Mouse (Mus musculus): ENCODE results near the gene Fgfr2. TPM values are rescaled to one million over a fixed set of nuclear protein-coding genes. Genes with fewer than 3 reads are reported as not detected.
A peak's percentile ranks its signal among the peaks of the same experiment; 100 is the strongest.

Fgfr2 gene
- polyA plus RNA-seq, 1 experiment from 2014 or later: 137 TPM

DNA sequence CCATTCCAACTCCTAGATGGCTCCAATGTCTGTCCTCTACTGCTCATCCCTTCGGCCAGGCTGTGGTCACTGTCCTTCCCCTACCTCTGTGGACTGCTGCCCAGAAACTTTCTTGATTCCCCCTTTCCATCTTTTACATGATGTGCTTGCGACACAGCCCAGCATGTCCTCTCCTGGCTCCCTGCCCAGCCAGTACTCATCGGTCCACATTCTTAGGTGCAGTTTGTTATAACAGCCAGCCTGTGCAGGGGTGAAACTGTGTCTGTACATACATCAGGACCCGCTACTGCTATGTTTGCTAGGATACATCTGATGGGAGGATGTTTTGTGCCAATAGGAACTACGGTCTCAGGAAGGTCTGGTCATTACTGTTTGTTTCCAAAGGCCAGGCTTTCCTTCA lies 2949.2 kb downstream of the Fgfr2 start:
- Histone ChIP-seq H3K9ac (no peak overlapping the region), H3K4me3 (replicated peaks) (no peak overlapping the region), H3K27me3 (no peaks in the 10 kb centered on the region), H3K36me3 (peaks cover 76% of the 10 kb centered on the region), H3K4me2 (replicated peaks) (no peak overlapping the region), H3K4me1 (peaks cover 33% of the 10 kb centered on the region), H3K9me3 (replicated peaks) (no peaks in the 10 kb centered on the region), H3K27ac (replicated peaks) (peak overlapping the region; percentile 75; the same call in 1 of the 2 replicates)
- WGBS: 70% methylated on average over 5 of the region's 5 CpGs
- ATAC-seq (ENCODE audit: insufficient number of reproducible peaks, low FRiP score, low TSS enrichment, low read depth): no peak

DNA sequence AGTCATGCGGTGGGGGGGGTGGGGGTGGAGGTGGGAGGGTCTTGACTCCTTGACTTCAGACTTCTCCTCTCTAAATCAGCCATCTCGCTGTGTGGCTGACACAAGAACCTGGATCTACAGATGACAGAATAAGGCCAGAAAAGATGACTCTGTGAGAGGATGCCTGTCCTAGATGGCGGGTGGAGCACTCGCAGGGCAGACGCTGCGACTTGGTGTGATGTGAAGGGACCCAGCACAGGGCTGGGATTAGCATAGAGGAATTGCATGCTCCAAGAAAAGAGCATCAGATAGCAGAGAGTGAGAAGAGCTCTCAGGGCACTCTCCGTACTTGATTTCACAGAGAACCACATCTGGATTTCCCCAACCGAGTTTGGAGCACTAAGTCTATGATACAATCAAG lies 2953.0 kb downstream of the Fgfr2 start:
- peaks cover 55% of the 10 kb centered on the region for H3K36me3 ChIP-seq
- H3K27ac ChIP-seq (replicated peaks): no peak overlapping the region
- no peaks in the 10 kb centered on the region for H3K9me3 ChIP-seq (replicated peaks)
- H3K4me2 ChIP-seq (replicated peaks): no peak overlapping the region
- H3K4me1 ChIP-seq: peaks cover 35% of the 10 kb centered on the region
- WGBS: 72% methylated on average over 8 of the region's 8 CpGs
- H3K27me3 ChIP-seq: no peaks in the 10 kb centered on the region
- no peak for ATAC-seq (ENCODE audit: insufficient number of reproducible peaks, low FRiP score, low TSS enrichment, low read depth)
- no peak overlapping the region for H3K9ac ChIP-seq
- H3K4me3 ChIP-seq (replicated peaks): no peak overlapping the region

DNA sequence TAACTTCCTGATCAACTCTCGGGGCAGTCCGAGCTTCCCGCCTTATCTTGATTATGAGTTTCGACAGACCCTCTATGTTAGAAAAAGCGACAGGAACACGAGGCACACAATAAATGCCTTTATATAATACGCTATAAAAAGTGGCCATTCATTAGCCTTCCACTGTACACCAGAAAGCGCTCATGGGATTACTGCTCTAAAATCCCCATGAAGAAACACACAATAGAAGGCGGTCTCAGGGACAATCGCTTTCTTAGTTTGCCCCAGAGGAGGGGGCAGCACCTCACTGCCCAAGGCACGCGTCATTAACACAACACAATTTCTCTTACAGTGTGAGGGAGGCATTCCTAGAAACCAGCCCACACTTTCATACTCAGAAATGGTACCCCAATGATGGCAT lies 2954.9 kb downstream of the Fgfr2 start:
- no peaks in the 10 kb centered on the region for H3K9me3 ChIP-seq (replicated peaks)
- H3K4me2 ChIP-seq (replicated peaks): no peak overlapping the region
- ATAC-seq (ENCODE audit: insufficient number of reproducible peaks, low FRiP score, low TSS enrichment, low read depth): no peak
- no peak overlapping the region for H3K4me3 ChIP-seq (replicated peaks)
- H3K9ac ChIP-seq: no peak overlapping the region
- H3K36me3 ChIP-seq: peaks cover 59% of the 10 kb centered on the region
- WGBS: 78% methylated on average over 12 of the region's 12 CpGs
- H3K27me3 ChIP-seq: no peaks in the 10 kb centered on the region
- H3K27ac ChIP-seq (replicated peaks): no peak overlapping the region
- peaks cover 17% of the 10 kb centered on the region for H3K4me1 ChIP-seq

GRCm38 (mm10) chr7:130167261-130167660 lies 2955.9 kb downstream of the Fgfr2 start:
- WGBS: 54% methylated on average over 5 of the region's 5 CpGs
- no peak for ATAC-seq (ENCODE audit: insufficient number of reproducible peaks, low FRiP score, low TSS enrichment, low read depth)
- Histone ChIP-seq H3K4me2 (replicated peaks) (no peak overlapping the region), H3K4me3 (replicated peaks) (no peak overlapping the region), H3K27me3 (no peaks in the 10 kb centered on the region), H3K9me3 (replicated peaks) (no peaks in the 10 kb centered on the region), H3K4me1 (peaks cover 15% of the 10 kb centered on the region; the same call in 1 of the 2 replicates), H3K36me3 (peaks cover 56% of the 10 kb centered on the region), H3K27ac (replicated peaks) (peak overlapping the region; percentile 18; the same call in 1 of the 2 replicates), H3K9ac (no peak overlapping the region)

GRCm38 (mm10) chr7:130166190-130166589 lies 2957.0 kb downstream of the Fgfr2 start:
- peaks cover 15% of the 10 kb centered on the region; the same call in 1 of the 2 replicates for H3K4me1 ChIP-seq
- no peak overlapping the region for H3K4me2 ChIP-seq (replicated peaks)
- no peaks in the 10 kb centered on the region for H3K9me3 ChIP-seq (replicated peaks)
- 0 out of 2 replicates have a peak overlapping the region, but pooled peaks have one; percentile 39 for H3K27ac ChIP-seq (replicated peaks)
- H3K9ac ChIP-seq: no peak overlapping the region
- H3K27me3 ChIP-seq: no peaks in the 10 kb centered on the region
- peaks cover 49% of the 10 kb centered on the region for H3K36me3 ChIP-seq
- ATAC-seq (ENCODE audit: insufficient number of reproducible peaks, low FRiP score, low TSS enrichment, low read depth): no peak
- no peak overlapping the region for H3K4me3 ChIP-seq (replicated peaks)
- WGBS: 52% methylated on average over 4 of the region's 4 CpGs

DNA sequence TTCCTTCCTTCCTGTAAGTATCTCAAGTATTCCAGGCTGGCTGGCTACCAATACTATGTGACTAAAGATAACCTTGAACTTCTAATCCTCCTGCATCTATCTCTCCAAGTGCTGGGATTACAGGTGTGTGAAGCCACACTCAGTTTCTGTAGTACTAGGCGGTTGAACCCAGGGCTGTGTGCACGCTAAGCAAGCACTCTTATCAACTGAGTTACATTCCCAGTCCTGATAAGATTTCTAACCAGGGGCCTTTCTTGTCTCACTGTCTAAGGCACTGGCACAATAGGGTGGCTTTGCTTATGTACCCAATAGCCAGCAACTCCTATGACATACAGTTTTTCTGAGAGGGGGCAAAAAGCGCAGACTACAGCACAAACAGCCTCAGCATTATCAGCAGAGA lies 2957.7 kb downstream of the Fgfr2 start:
- Histone ChIP-seq H3K4me1 (peaks cover 15% of the 10 kb centered on the region; the same call in 1 of the 2 replicates), H3K9ac (no peak overlapping the region), H3K27ac (replicated peaks) (peak overlapping the region; percentile 48; the same call in 1 of the 2 replicates), H3K9me3 (replicated peaks) (no peaks in the 10 kb centered on the region), H3K36me3 (peaks cover 42% of the 10 kb centered on the region), H3K4me2 (replicated peaks) (no peak overlapping the region), H3K4me3 (replicated peaks) (no peak overlapping the region), H3K27me3 (no peaks in the 10 kb centered on the region)
- no peak for ATAC-seq (ENCODE audit: insufficient number of reproducible peaks, low FRiP score, low TSS enrichment, low read depth)
- 72% methylated on average over 3 of the region's 3 CpGs for WGBS

DNA sequence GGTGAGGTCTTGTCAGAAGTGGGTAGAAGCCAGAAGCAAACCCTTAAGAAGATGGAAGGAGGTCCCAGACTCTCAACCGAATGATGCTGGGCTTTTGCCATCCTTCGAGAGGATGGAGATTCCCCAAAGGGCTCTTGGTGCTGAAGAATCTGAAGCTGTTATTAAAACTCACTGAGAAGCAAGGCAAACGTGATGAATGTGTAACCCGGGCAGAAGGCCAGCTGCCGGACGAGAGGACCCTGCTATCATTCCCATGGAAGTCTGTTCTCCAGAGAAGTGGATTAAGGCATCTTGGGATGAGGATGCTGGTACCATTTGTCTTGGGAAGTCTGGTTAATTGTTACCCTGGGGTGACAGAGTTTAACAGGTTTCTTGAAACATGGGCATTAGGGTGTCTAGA lies 2960.4 kb downstream of the Fgfr2 start:
- H3K9ac ChIP-seq: no peak overlapping the region
- no peak overlapping the region for H3K4me2 ChIP-seq (replicated peaks)
- no peak for ATAC-seq (ENCODE audit: insufficient number of reproducible peaks, low FRiP score, low TSS enrichment, low read depth)
- no peak overlapping the region for H3K27ac ChIP-seq (replicated peaks)
- H3K4me1 ChIP-seq: peaks cover 12% of the 10 kb centered on the region; the same call in 1 of the 2 replicates
- no peaks in the 10 kb centered on the region for H3K27me3 ChIP-seq
- WGBS: 82% methylated on average over 6 of the region's 6 CpGs
- no peaks in the 10 kb centered on the region for H3K9me3 ChIP-seq (replicated peaks)
- H3K4me3 ChIP-seq (replicated peaks): no peak overlapping the region
- H3K36me3 ChIP-seq: peaks cover 24% of the 10 kb centered on the region

GRCm38 (mm10) chr7:130161581-130161980 lies 2961.6 kb downstream of the Fgfr2 start:
- H3K27ac ChIP-seq (replicated peaks): no peak overlapping the region
- 49% methylated on average over 5 of the region's 5 CpGs for WGBS

GRCm38 (mm10) chr7:130158845-130159244 lies 2964.3 kb downstream of the Fgfr2 start:
- H3K4me3 ChIP-seq (replicated peaks): no peak overlapping the region
- H3K9me3 ChIP-seq (replicated peaks): no peaks in the 10 kb centered on the region
- H3K36me3 ChIP-seq: peaks cover 15% of the 10 kb centered on the region
- H3K27ac ChIP-seq (replicated peaks): peak overlapping the region; percentile 13; the same call in 1 of the 2 replicates
- no peaks in the 10 kb centered on the region for H3K27me3 ChIP-seq
- H3K4me2 ChIP-seq (replicated peaks): no peak overlapping the region
- no peak for ATAC-seq (ENCODE audit: insufficient number of reproducible peaks, low FRiP score, low TSS enrichment, low read depth)
- WGBS: 80% methylated on average over 3 of the region's 3 CpGs
- H3K4me1 ChIP-seq: no peaks in the 10 kb centered on the region
- no peak overlapping the region for H3K9ac ChIP-seq

More at GRCm38 (mm10) chr7:130161581-130161980, 2961.6 kb downstream of the Fgfr2 start:
- Histone ChIP-seq H3K27me3 (no peaks in the 10 kb centered on the region), H3K4me2 (replicated peaks) (no peak overlapping the region), H3K9ac (no peak overlapping the region), H3K36me3 (peaks cover 24% of the 10 kb centered on the region), H3K4me1 (0 out of 2 replicates have a peak, but pooled peaks cover 3% of the 10 kb centered on the region), H3K9me3 (replicated peaks) (no peaks in the 10 kb centered on the region), H3K4me3 (replicated peaks) (no peak overlapping the region)
- ATAC-seq (ENCODE audit: insufficient number of reproducible peaks, low FRiP score, low TSS enrichment, low read depth): no peak

- Histone ChIP-seq H3K9ac (no peak overlapping the region), H3K9me3 (replicated peaks) (no peaks in the 10 kb centered on the region), H3K27me3 (no peaks in the 10 kb centered on the region), H3K4me2 (replicated peaks) (no peak overlapping the region), H3K36me3 (no peaks in the 10 kb centered on the region), H3K4me1 (no peaks in the 10 kb centered on the region), H3K4me3 (replicated peaks) (no peak overlapping the region), H3K27ac (replicated peaks) (no peak overlapping the region)
- ATAC-seq (ENCODE audit: insufficient number of reproducible peaks, low FRiP score, low TSS enrichment, low read depth): no peak
- WGBS: 78% methylated on average over 7 of the region's 7 CpGs
Measured at GRCm38 (mm10) chr7:130153363-130153969, 2969.7 kb downstream of the Fgfr2 start.

DNA sequence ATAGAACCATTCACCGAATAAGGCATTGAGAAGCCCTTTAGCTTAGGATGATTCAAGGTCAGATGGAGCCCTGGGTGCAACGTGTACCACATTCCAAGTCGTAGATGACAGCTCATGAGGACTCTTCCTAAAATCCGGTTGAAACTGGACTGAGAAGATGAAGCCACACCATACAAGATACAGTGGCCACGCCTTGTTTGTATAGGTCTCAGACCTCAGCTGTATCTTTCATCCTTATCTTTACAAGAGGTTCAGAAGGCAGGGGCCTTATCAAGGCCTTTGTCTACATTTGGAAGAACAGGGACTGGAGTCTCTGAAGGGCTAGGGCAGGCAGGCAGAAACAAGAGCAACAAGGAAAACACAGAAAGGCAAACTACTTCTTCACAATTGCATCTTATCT lies 2974.2 kb downstream of the Fgfr2 start:
- Histone ChIP-seq H3K27me3 (no peaks in the 10 kb centered on the region), H3K4me2 (replicated peaks) (no peak overlapping the region), H3K4me3 (replicated peaks) (no peak overlapping the region), H3K36me3 (no peaks in the 10 kb centered on the region), H3K27ac (replicated peaks) (no peak overlapping the region), H3K9me3 (replicated peaks) (no peaks in the 10 kb centered on the region), H3K9ac (no peak overlapping the region), H3K4me1 (no peaks in the 10 kb centered on the region)
- ATAC-seq (ENCODE audit: insufficient number of reproducible peaks, low FRiP score, low TSS enrichment, low read depth): no peak
- 88% methylated on average over 5 of the region's 5 CpGs for WGBS

GRCm38 (mm10) chr7:130147230-130147629 lies 2975.9 kb downstream of the Fgfr2 start:
- ATAC-seq (ENCODE audit: insufficient number of reproducible peaks, low FRiP score, low TSS enrichment, low read depth): peak; percentile 70
- Histone ChIP-seq H3K4me2 (replicated peaks) (no peak overlapping the region), H3K4me1 (peaks cover 8% of the 10 kb centered on the region), H3K9ac (no peak overlapping the region), H3K4me3 (replicated peaks) (no peak overlapping the region), H3K36me3 (no peaks in the 10 kb centered on the region), H3K27me3 (no peaks in the 10 kb centered on the region), H3K9me3 (replicated peaks) (no peaks in the 10 kb centered on the region), H3K27ac (replicated peaks) (peak overlapping the region; percentile 51; the same call in 1 of the 2 replicates)
- 65% methylated on average over 7 of the region's 7 CpGs for WGBS

All from embryonic facial prominence, embryonic 15.5 days (tissue).